Mouse (Mus musculus): Measurements from ENCODE around the gene Slc44a4.
"Not testable (repeated sequence)": the region's sequence is repeated elsewhere in the genome, so short reads cannot be mapped to it uniquely, and the experiment has no call there.

Gene Slc44a4

DNA sequence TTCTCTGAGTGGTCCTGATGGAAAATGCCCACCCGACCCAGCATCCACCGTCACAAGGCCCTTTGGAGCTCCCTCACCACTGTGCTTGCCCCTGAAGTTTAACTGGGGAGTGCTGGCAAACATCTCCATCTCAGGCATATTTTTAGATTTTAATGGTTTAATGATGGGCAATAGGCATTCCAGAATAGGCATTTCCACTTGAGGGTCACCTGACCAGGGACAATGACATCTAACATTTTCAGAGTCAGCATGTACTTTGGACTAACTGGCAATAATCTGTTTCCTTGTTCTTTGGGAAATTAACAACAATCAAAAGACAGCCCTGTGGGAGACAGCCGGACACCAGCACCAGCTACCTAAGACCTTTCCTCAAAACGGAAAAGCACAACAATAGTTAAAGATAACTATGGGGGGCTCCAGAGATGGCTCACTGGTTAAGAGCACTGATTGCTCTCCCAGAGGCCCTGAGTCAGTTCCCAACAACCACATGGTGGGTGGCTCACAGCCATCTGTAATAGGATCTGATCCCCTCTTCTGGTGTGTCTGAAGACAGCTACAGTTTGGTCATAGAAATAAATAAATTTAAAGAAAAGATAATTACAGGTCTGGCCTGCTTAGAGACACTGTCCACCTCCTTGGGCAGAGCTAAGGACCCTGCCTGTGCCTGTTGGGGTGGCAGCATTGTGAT lies 29.0 kb downstream of the Slc44a4 start:
- in situ Hi-C loops (cut with MseI, MboI): no loop called here

DNA sequence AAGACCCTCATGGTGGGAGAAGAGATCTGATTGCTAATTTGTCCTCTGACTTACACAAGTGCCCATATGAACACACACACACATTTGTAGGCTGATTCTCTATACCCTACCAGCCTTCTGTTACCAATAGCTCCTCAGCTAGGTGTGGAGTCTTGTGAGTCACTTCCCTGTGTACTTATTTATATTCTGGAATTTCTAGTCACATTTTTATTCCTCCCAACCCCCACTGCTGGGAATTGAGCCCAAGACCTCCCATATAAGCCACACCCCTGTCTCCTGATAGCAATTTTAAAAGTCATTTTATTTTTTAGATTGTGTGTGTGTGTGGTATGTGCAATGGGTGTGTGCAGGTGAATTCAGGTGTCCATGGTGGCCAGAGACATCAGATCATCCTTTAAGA lies 30.1 kb downstream of the Slc44a4 start:
- in situ Hi-C loops (cut with MseI, MboI): no loop called here

DNA sequence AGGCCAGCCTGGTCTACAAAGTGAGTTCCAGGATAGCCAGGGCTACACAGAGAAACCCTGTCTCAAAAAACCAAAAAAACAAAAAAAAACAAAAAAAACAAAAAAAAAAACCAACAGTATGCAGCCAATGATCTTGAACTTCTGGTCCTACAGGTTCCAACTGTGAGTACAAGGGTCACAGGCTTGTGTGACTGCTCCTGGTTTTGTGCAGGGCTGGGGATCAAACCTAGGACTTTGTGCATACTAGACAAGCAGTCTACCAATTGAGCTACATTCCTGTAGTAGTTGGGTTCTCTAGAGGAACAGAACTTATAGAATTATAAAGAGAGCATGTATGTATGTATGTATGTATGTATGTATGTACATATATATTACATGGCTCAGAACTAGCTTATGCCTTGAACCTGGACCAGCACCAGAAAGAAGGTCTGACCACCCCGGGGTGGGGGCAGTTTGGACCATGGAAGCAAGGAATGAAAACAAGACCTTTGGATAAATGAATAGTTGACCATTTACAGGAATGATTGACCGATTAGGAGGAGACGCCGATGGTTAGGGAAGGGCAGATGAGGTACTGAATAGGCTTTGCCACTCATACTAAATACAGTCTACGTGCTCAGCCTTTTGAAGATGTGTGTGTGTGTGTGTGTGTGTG lies 32.3 kb downstream of the Slc44a4 start:
- in situ Hi-C loops (cut with MseI, MboI): no loop called here

DNA sequence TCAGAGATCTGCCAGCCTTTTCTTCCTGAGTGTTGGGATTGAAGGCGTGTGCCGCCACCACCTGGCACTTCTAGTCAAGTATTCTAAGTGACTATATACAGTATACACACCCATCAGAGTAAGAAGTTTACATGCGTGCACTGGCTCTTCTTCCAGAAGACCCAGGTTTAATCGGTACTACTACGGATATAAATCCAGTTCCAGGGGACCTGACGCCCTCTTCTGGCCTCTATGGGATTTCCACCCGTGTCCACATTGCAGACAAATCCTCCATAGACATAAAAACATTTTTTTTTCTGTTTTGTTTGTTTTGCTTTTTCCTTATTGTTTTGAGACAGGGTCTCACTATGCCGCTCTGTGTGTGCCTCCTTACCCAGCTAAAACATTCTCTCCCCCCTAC lies 33.3 kb downstream of the Slc44a4 start:
- in situ Hi-C loops (cut with MseI, MboI): no loop called here

DNA sequence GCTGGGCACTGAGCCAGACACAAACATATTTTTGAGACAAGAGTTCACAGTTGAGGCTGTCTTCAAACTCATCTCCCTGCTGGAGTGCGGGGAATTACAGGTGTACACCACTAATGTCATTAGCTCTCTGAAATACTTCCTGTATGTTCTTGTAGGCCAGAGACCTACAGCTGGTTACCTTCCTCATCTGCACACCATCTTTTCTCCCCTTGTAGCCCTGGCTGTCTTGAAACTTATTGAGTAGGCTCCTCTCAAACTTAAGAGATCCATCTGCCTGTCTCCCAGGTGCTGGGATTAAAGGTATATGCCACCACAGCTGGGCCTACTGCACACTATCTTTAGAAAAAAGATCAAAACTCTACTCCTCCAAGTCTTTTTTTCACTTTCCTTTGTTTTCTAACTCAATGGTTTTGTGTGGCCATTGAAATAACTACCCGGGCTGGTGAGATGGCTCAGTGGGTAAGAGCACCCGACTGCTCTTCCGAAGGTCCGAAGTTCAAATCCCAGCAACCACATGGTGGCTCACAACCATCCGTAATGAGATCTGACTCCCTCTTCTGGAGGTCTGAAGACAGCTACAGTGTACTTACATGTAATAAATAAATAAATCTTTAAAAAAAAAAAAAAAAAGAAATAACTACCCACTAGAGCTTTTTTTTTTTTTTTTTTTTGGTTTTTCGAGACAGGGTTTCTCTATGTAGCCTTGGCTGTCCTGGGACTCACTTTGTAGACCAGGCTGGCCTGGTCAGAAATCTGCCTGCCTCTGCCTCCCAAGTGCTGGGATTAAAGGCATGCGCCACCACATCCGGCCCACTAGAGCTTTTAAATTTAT lies 34.7 kb downstream of the Slc44a4 start:
- in situ Hi-C loops (cut with MseI, MboI): not testable (repeated sequence)

DNA sequence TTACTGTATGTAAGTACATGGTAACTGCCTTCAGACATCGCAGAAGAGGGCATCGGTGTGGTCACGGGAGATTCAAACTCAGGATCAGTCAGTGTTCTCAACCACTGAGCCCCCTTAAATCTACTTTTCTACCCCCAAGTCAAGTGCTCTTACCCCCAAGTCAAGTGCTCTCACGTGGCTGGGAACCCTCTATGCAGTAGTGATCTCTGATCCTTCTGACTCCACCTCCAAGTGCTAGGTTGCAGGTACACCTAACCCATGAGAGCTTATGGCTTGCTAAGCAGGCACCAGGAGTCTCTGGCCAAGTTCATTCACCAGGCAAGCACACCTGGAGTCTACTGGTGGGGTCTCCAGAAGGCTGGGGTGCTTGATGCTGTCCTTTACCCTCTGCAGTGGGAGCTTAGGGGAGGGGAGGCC lies 35.3 kb downstream of the Slc44a4 start:
- in situ Hi-C loops (cut with MseI, MboI): no loop called here

DNA sequence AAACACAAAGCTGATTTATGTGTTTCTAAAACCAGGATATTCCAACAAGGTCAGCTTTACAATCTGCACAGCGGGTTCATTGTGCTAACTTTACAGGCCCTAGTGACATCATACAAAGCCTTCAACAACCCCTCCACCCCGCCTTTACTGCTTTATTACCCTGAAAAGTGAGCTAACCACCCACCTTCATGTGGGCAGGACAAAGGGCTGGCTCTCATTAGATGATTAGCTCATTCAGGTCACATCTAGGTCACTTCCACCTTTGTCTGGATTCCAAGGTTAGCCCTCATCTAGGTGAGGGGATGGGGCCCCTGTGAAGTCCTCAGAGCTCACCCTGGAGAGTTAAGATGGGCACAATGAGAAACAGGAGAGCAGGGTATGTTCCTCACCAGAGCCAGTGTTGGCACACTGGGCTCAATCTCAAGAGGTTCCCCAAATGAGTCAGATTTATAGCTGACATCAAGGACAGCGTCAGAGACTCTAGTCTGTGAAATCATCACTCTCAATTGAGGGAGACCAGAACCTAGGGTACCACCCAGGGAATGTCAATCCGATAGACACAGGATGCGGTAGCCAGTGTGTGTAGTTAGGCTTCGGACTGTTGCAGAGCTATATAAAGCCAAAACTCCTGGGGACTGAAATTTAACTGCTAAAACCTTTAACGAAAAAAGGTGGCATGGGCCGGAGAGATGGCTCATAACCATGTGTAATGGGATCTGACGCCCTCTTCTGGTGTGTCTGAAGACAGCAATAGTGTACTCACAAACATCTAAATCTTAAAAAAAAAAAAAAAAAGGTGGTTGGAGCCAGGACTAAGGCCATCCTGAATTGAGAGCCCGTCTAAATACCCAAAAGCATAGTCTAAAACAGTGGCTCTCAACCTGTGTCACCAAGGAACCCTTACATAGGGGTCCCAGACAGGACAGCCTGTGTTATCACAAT lies 36.5 kb downstream of the Slc44a4 start:
- in situ Hi-C loops (cut with MseI, MboI): no loop called here

DNA sequence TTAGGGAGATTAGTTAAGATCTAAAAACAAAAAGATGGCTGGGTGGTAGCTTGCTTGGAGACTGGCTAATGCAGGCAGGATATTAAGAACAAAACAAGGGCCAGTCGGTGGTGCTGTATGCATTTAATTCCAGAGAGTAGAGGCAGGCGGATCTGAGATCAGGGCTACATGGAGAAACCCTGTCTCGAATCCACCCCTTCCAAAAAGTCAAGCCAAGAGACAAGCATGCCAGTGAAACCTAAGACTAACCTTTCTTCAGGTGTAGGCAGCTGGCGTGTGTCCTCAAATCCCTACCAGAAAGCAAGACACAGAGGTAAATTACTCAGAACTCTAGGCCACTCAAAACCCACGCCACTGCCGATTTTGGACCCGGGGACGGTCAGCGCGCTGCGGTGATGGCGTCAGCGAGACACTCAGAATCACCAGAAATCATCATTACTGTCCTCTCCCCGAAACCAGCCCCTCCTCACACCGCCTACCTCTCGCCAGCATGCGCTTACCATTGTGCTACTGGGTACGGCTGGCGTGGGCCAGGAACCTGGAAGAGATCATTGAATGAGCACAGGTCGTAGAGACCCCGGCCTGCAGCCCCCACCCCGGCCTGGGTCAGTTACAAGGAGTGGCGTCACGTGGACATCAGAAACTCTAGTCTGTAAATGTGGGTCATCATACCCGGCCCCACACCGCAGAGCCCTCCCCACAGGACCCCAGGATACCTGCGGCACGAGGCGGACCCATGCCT lies 37.5 kb downstream of the Slc44a4 start:
- in situ Hi-C loops (cut with MseI, MboI): no loop called here

DNA sequence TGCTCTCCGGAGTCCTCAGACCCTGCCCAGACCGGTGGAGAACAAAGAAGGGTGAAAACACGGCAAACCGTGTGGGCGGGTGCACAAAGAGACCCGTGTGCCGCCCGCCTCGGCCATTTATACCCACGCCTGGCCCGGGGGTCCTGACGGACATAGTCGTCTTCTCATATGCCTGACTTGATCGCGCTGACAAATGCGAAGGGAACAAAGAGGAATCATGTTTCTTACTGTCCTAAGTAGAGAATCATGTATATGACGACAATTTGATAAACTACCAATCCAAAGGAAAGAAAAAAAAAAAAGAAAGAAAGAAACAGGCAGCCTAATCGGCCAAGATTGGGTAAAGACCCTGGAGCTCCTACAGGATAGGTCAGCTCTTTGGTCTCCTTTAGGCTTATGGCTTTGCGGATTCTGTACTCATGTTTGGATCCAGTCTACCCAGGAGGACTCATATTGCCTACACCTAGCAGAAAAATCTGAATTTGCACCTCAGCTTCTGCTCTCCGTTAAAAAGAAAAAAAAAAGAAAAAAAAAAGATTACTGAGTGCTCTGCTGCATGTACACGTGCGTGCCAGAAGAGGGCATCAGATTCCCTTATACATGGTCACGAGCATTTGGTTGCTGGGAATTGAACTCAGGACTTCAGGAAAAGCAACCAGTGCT lies 38.2 kb downstream of the Slc44a4 start:
- in situ Hi-C loops (cut with MseI, MboI): no loop called here

DNA sequence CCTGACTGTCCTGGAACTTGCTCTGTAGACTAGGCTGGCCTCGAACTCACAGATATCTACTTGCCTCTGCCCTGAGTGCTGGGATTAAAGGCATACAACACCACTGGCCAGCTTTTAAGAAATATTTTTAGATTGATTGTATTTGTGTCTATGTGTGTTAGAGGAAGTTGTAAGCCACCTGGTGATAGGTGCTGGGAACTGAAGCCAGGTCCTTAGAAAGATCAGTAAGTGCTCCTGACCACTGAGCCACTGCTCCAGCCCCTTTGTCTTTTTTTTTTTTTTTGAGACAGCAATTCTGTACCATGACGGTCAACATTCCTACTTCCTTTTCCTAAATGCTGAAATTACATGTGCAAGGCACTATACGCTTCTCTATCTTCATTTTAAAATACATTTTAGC lies 39.0 kb downstream of the Slc44a4 start:
- in situ Hi-C loops (cut with MseI, MboI): no loop called here

DNA sequence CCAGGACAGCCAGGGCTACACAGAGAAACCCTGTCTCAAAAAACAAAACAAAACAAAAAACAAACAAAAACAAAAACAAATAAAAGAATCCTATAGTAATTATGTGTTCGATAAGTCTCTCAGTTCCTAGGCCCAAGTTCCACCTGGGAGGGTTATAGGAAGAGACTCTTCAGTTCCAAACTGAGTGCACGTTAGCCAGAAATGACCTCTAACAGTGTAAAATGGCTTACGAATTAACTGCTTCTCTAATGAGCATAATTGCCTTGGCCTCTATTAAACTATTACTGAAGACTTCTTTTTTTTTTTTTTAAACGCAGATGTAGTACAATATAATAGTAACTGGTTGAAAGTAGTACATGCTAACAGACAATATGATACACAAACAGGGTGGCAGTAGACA lies 39.6 kb downstream of the Slc44a4 start:
- in situ Hi-C loops (cut with MseI, MboI): no loop called here

DNA sequence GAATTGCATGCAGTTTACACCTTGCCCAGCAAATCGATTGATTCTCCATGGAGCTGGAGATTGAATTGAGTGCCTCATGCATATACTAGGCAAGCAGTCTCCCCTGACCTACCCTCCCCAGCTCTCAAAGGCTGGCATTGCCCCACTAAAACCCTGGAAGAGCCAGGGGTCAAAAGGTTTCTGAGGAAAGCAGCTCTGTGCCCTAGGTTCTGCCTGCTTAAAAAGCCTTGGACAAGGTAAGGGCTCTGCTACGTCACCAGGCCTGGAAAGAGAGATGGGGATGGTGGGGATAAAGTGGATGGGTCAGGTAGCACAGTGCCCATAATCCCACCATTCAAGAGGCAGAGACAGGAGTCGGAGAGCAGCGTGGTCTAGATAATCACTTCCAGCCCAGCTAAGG lies 40.6 kb downstream of the Slc44a4 start:
- in situ Hi-C loops (cut with MseI, MboI): no loop called here

DNA sequence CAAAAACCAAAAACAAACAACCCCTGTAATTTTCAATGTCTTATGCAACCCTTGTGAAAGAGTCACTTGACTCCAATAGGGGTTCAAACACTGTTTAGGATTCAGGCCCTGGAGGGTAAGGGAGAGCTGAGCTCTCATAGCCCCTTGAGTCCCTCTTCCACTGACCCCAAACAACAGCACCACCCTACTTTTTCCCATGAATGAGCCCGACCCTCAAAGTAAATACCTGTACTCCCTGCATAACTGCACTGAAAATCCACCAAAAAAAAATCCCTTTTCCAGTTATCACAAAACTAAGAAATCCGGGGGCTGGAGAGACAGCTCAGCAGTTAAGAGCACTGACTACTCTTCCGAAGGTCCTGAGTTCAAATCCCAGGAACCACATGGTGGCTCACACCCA lies 41.6 kb downstream of the Slc44a4 start:
- in situ Hi-C loops (cut with MseI, MboI): no loop called here

DNA sequence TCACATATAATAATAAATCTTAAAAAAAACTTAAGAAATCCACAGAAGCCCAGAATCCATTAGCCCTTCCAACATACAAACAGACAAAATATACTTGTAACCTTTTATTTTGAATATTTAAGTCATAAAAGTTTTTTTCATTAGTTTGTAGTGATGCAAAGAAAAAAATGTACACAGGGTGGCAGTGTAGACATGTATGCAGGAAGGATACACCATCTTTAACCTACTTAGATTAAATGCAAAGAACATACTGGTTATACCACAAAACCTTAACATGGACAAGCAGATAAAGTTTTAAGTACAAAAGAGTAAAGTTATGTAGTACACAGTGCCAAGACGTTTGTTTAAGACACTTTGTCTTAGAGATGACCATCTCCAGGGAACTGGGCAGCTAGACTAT lies 42.1 kb downstream of the Slc44a4 start:
- in situ Hi-C loops (cut with MseI, MboI): no loop called here

DNA sequence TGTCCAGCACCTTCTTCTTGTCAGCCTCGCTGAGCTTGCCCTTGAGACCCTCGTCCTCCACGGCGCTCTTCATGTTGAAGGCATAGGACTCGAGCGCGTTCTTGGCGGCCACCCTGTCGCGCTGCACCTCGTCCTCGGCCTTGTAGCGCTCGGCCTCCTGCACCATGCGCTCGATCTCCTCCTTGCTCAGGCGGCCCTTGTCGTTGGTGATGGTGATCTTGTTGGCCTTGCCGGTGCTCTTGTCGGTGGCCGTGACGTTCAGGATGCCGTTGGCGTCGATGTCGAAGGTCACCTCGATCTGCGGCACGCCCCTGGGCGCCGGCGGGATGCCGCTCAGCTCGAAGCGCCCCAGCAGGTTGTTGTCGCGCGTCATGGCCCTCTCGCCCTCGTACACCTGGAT lies 43.0 kb downstream of the Slc44a4 start:
- in situ Hi-C loops (cut with MseI, MboI): not testable (repeated sequence)

DNA sequence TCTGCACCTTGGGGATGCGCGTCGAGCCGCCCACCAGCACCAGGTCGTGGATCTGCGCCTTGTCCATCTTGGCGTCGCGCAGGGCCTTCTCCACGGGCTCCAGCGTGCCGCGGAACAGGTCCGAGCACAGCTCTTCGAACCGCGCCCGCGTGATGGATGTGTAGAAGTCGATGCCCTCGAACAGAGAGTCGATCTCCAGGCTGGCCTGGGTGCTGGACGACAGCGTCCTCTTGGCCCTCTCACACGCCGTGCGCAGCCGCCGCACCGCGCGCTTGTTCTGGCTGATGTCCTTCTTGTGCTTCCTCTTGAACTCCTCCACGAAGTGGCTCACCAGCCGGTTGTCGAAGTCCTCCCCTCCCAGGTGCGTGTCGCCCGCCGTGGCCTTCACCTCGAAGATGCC lies 43.7 kb downstream of the Slc44a4 start:
- in situ Hi-C loops (cut with MseI, MboI): not testable (repeated sequence)

DNA sequence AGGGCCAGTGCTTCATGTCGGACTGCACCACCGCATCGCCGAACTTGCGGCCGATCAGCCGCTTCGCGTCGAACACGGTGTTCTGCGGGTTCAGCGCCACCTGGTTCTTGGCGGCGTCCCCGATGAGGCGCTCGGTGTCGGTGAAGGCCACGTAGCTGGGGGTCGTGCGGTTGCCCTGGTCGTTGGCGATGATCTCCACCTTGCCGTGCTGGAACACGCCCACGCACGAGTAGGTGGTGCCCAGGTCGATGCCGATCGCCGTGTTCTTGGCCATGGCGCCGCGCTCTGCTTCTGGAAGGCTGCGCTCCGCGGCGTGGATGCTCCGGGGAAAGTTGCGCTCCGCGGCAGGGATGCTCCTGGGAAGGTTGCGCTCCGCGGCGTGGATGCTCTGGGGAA lies 44.5 kb downstream of the Slc44a4 start:
- in situ Hi-C loops (cut with MseI, MboI): not testable (repeated sequence)

DNA sequence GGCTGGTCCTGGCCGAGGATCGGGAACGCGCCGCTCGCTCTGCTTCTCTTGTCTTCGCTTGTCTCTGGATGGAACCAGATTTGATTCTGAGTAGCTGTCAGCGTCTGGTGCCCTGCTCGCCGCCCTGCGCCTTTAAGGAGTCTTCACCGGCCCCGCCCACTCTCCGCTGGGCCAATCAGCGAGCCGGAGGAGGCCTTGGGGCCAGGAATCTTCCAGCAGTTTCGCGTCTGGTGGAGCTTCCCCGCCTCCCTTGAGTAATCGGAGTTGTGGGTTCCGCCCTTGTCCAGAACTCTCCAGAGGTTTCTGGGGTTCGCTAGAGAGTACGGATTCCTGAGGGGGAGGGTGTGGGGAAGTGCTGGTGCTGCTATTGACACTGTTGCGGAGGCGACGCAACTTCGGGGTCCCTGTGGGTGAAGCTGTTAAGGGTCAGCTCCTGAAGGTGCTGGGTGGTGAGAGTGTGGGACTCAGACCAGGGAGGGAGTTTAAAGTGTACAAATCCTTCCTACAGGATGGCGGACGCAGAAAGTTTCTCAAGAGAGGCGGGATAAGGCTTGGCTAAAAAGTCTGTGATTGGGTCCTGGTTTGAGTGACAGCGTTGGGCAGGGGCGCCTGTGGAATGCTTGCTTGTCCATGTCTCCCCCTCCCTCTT lies 45.0 kb downstream of the Slc44a4 start, which contains the start of gene Hspa1b:
TSS of gene Hspa1b (minus strand) at position 109 of the 649 bp plus-strand sequence.
- in situ Hi-C loops (cut with MseI, MboI): not testable (repeated sequence)

DNA sequence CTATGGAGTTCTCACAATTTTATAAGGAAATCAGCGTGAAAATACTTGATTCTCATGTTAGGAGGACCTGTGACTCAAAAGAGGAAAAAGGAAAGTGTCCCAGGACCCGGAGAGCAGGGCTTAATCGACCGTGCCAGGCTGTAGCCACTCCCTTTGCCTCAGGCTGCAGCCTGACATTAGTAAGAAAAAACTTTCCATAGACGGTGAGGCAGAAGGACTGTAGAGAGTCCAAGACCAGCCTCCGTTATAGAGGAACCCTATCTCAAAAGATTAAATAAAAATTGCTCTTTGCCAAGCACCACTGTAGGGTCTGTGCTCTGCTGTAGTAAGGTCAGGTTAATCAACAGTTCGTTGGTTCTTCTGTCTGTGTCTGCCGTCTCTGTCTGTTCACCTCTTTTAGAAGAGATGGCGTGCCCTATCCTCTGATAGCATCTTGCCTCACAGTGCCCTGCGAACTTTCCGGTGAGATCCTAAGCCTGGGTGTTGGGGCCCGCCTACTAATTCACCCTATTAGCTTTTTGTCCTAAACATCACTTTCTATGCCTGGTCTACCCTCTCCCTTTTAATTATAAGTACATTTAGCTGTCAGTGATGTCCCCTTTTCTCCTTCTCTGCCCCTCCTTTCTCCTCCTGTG lies 45.7 kb downstream of the Slc44a4 start:
- in situ Hi-C loops (cut with MseI, MboI): no loop called here

All from mouse trophoblast stem cell (cell line).